Mouse (Mus musculus) CD8-positive naive resting alpha-beta T cell, adult 2 months (primary cell): ENCODE results near the gene Tpi1.

Experiments
- DNase-seq, 2 experiments: peaks; one replicate each; pipeline ENCODE4 v3.0.0; 2022; ENCODE audit warnings: low read depth in 2 of 2, low spot score in 2 of 2

Gene Tpi1

GRCm38 (mm10) chr6:124813933-124814332, at the start of gene Tpi1:
Gene Tpi1 (minus strand): TSS chr6:124814296.
- DNase-seq = peak; percentile 54 to 67

DNA sequence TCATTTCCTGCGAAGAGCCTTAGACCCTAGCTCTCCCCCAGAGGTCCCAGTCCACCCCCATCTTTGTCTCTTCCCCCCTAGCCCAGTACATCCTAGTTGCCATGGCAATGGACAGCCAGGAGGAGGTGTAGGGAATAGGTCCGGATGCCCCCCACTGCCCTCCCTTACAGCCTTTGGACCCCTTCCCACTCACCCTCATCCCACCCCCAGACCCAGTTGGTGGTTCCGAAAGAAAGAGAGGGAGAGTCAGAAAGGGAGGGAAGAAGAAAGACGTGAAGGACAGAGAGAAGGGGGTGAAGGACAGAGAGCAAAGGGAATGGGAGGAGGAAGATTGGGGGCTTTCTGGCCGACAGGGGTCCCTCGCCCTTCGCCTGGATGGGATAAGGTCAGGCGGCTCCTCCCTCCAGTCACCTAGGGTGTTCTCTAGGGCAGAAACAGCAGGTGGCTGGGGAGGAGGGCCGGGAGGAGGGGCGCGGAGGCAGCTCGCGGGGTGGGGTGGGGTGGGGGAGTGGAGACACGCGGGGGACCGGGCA, 49.1 kb upstream of the Tpi1 start:
- no peak for DNase-seq

DNA sequence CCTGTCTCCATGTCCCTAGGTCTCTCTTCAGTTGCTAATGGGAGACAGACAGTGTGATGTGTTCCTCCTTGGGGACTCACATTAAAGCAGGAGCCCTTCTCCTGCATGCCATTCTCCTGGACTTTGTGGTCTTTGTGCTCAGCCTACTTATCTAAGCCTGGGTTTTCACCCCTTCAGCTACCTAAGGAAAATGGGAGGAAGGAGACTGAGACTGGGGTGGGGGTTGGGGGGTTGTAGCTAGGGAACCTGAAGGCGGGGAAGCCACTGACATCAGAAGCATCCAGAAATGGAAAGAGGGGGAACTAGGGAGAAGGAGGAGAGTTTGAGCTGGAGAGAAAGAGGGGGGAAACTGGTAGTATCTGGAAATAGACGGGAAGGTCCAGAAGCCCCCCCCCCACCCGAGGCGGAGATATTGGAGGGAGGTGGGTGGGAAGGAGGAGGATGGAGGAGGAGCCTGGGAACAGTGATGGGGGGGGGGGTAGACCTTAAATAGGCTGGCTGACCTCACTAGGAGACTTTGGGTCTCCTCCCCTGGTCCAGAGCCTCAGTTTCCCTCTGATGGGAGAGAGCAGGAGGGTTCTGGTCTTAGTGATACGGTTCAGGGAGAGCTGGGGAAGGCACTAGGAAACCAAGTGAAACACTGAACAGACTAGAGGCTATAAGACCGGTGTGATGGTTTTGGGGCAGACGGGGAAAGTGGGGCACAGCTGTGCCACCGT, 48.5 kb upstream of the Tpi1 start:
- no peak for DNase-seq

DNA sequence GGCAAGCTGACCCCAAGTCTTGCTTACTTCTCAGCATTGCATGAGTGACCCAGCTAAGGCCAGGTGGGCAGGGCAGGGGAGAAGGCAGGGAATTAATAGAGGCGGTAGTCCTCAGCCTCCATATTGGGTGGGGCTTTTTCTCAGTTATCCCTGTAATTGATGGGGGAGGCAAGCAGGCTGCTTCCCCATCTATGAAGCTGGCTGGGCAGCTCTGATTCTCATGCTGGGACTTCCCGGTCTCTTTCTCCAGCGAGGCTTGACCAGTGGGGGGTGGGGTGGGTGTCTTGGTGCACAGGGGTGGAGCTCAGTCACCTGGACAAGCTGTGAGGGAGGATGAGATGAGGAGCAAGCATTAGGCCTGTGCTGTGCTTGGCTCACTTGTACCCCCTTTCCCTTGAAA, 47.7 kb upstream of the Tpi1 start:
- DNase-seq = no peak

GRCm38 (mm10) chr6:124861266-124861665, 47.2 kb upstream of the Tpi1 start:
- DNase-seq = no peak

DNA sequence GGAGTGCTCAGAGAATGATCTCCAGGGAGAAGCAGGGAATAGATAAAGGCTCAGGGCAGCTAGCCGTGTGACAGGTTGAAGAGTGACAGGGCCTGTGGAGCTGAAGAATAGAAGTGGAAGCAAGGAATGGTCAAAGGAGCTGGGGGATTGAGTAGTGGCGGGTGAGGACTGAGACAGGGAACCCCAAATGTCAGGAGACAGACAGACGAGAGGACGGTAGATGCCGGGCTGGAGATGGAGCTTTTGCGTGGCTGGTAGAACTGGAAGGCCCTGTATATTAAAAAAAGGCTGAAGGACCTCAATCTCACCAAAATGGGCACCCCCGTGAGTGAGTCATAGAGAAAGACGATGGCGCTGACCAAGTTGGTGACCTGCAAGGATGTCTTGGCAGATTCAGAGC, 46.4 kb upstream of the Tpi1 start:
- no peak for DNase-seq

GRCm38 (mm10) chr6:124859725-124860124, 45.6 kb upstream of the Tpi1 start:
- DNase-seq = peak; percentile 81 to 88

- no peak for DNase-seq
Observed at GRCm38 (mm10) chr6:124858561-124859318, 44.6 kb upstream of the Tpi1 start.

- DNase-seq = no peak
Observed at GRCm38 (mm10) chr6:124857840-124858530, 43.9 kb upstream of the Tpi1 start.

DNA sequence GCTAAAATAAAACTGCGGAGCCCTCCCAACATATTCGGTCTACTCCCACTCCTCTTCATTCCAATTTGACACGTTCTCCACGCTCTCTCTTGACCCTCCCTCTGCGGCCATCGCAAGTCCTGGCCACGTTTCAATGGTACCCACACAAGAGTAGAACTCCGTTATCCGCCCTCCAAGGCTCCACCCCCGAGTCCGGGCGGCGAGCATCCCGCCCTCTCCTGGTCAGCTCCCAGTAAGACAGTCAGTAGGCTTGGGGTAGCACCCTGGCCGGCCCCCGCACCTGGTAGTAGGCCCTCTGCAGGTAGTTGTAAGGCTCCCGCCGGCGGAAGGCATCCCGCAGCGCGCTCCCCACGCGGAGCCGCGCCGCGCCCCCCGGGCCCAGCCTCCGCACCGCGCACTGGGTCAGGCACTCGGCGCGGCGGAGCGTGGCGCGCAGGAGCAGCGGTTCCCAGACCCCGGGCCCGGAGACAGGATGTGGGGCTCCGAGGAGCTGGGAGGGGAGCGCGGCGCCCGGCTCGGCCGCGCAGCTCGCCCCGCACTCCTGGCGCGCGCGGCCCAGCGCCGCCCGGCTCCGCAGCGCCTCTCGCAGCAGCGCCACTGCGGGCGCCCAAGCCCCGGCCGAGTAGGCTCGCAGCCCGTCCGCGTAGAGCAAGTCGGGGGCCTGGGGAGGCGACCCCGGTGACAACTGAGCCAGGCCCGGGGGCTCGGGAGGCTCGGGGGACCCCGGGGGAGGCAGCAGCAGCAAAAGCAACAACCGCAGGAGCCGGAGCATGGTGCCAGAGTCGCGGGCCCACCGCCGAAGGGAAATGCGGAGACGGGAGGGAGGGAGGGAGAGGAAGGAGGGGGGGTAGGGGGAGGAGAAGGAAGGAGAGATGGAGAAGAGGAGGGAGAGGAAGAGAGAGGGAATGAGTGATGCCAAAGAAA, 43.1 kb upstream of the Tpi1 start, which contains the start of gene P3h3:
Gene P3h3, minus strand, starts transcription at position 837 of the 924 bp plus-strand sequence.
- DNase-seq = peak; percentile 54 to 55

- DNase-seq = no peak
Observed at GRCm38 (mm10) chr6:124856321-124856720, 42.2 kb upstream of the Tpi1 start.

GRCm38 (mm10) chr6:124854647-124855046, 40.6 kb upstream of the Tpi1 start:
- no peak for DNase-seq

GRCm38 (mm10) chr6:124850535-124850934, 36.4 kb upstream of the Tpi1 start:
- no peak for DNase-seq

GRCm38 (mm10) chr6:124847305-124847704, 33.2 kb upstream of the Tpi1 start:
- DNase-seq = peak; percentile 92 to 97

GRCm38 (mm10) chr6:124840241-124841167, 26.4 kb upstream of the Tpi1 start, which contains the start of gene Gnb3:
Gene Gnb3 (minus strand): TSS chr6:124840275.
- DNase-seq = no peak

DNA sequence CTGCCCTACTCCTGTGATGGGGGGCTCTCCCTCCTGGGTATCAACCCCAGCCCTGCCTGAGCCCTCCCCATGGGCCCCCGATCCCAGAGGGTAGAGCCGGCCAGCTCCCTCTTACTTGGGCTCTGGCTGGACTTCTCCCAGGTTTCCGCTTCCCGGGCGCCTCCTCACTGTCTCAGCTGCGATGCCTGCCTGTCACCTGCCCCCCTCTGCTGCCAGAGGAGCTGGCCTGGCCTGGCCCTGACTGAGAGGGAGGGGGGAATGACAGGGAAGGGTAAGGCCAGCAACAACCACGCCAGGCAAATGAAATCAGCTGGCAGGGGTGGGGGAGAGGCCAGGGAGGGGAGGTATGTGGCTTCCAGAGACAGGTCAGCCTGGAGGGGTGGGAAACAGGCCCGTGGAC, 25.7 kb upstream of the Tpi1 start:
- no peak for DNase-seq

GRCm38 (mm10) chr6:124836411-124836810, 22.3 kb upstream of the Tpi1 start:
- DNase-seq = no peak

DNA sequence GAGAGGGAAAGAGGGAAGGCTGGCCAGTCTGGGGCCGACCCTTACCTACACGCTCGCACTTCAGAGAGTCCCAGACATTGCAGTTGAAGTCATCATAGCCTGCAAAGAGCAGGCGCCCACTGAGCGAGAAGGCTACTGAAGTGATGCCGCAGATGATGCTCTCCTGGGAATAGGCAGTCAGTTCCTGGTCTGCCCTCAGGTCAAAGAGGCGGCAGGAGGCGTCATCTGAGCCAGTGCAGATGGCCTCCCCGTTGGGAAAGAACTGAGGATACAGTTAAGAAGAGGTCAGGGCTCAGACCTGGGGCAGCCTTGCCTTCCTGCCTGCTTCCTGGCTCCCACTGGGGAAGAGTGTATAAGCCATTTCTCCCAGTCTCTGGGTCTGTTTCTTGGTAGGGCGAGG, 21.4 kb upstream of the Tpi1 start:
- DNase-seq = no peak

- no peak for DNase-seq
Observed at GRCm38 (mm10) chr6:124834512-124835081, 20.5 kb upstream of the Tpi1 start.
